Mouse (Mus musculus) mesoderm, embryonic 11.5 days (tissue): ENCODE results near the gene Dmc1.

Source experiments
- DNase-seq: peaks from one replicate; pipeline ENCODE4 v3.0.0-alpha.2; 2012; ENCODE audit warnings: low read depth, low spot score

Dmc1 gene

GRCm38 (mm10) chr15:79513940-79514339, 91.0 kb downstream of the Dmc1 start:
- peak; percentile 53 for DNase-seq

- DNase-seq: peak; percentile 86
Observed at GRCm38 (mm10) chr15:79511553-79512320, 93.2 kb downstream of the Dmc1 start.
